Mouse (Mus musculus): ENCODE data around the gene Ptges. TPM values are rescaled to one million over a fixed set of nuclear protein-coding genes. Genes with fewer than 3 reads are reported as not detected.

Gene Ptges
- total and polyA plus RNA-seq, 3 experiments: not detected

DNA sequence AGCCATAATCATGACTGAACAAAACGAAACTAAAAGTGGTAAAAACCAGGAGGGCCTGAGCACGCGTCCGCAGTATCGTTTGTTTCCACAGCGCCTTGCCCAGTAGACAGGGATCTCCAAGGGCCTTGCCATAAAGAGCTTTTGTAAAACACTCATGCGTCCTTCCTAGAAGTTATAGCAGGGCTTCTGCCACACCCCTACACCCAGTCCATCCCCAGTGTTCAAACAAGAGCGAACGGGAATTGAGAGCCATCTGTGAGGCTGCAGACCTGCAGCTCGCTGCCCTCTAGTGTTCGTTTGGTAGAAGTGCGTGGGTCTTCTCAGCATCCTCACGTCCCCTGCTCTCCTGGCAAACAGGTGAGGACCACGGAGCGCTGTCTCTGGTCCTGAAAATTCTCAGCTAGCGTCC, 12.9 kb upstream of the Ptges start:
- H3K9ac ChIP-seq (ENCODE audit: control insufficient read depth, low read depth, low read length, poor library complexity, severe bottlenecking): peak overlapping the region; percentile 51
- H3K9me3 ChIP-seq (replicated peaks; ENCODE audit: insufficient read depth, low read length): no peaks in the 10 kb centered on the region
- peak; percentile 93 for DNase-seq (ENCODE audit: low read depth, low spot score)
- peak overlapping the region; percentile 3; the same call in 1 of the 2 replicates for H3K27ac ChIP-seq (ENCODE audit: control insufficient read depth, low read depth, low read length)
- peaks cover 0 to 4% of the 10 kb centered on the region in 2 experiments; a peak in 2 of 4 replicates for H3K4me1 ChIP-seq (ENCODE audit: control insufficient read depth in 1 of 2, insufficient read depth in 2 of 2, low read length in 2 of 2)
- H3K27me3 ChIP-seq (ENCODE audit: control insufficient read depth in 1 of 2, insufficient read depth in 2 of 2, low read length in 2 of 2): peaks cover 7 to 9% of the 10 kb centered on the region in 2 experiments
- no peaks in the 10 kb centered on the region; the same call in 1 of the 2 replicates for H3K79me2 ChIP-seq (ENCODE audit: control insufficient read depth, insufficient read depth, low read length, poor library complexity)
- peak overlapping the region; percentile 62 to 82 for H3K4me3 ChIP-seq (ENCODE audit: control insufficient read depth in 1 of 2, insufficient read depth in 1 of 2, low read depth in 2 of 2, low read length in 2 of 2)
- H3K36me3 ChIP-seq (ENCODE audit: control insufficient read depth in 1 of 2, insufficient read depth in 2 of 2, low read length in 2 of 2): peaks cover 0 to 7% of the 10 kb centered on the region in 2 experiments; a peak in 1 of 4 replicates
- TF ChIP-seq ZKSCAN1 (IDR thresholded peaks at IDR 0.05; ENCODE audit: low read depth, low read length): no peak
- no peak for TF ChIP-seq USF1 (IDR thresholded peaks at IDR 0.05; ENCODE audit: low read depth, low read length)
- TF ChIP-seq MAX (IDR thresholded peaks at IDR 0.05; ENCODE audit: low read length): no peak; the same call in 1 of the 2 replicates
- peak; percentile 68; the same call in 1 of the 2 replicates for TF ChIP-seq TBP (IDR thresholded peaks at IDR 0.05; ENCODE audit: low read depth, low read length)
- TF ChIP-seq BHLHE40 (IDR thresholded peaks at IDR 0.05; ENCODE audit: borderline replicate concordance, low read depth, low read length): no peak
- no peak for TF ChIP-seq MAFK (IDR thresholded peaks at IDR 0.05; ENCODE audit: borderline replicate concordance, low read depth, low read length)
- TF ChIP-seq POLR2AphosphoS2 (IDR thresholded peaks at IDR 0.05; ENCODE audit: low read length): no peak
- no peak for TF ChIP-seq POLR2AphosphoS5 (IDR thresholded peaks at IDR 0.05; ENCODE audit: borderline replicate concordance, low read depth, low read length)
- no peak for TF ChIP-seq TAL1 (IDR thresholded peaks at IDR 0.05; ENCODE audit: low read length)
- TF ChIP-seq RCOR1 (IDR thresholded peaks at IDR 0.05; ENCODE audit: low read depth, low read length): peak; percentile 62
- TF ChIP-seq SIN3A (IDR thresholded peaks at IDR 0.05; ENCODE audit: low read length): peak; percentile 95
- peak; percentile 57 for TF ChIP-seq RAD21 (IDR thresholded peaks at IDR 0.05; ENCODE audit: low read depth, low read length)
- TF ChIP-seq CHD2 (IDR thresholded peaks at IDR 0.05; ENCODE audit: low read length): no peak
- no peak for TF ChIP-seq NELFE (IDR thresholded peaks at IDR 0.05; ENCODE audit: low read depth, low read length)
- TF ChIP-seq CTCF (IDR thresholded peaks at IDR 0.05 in 2 of 3, conservative IDR thresholded peaks at IDR 0.05 in 1 of 3; ENCODE audit: control insufficient read depth in 1 of 3, insufficient read depth in 1 of 3, low read depth in 2 of 3, low read length in 3 of 3, poor library complexity in 1 of 3, severe bottlenecking in 1 of 3): peak; percentile 88 to 94 (median 89)
- no peak for TF ChIP-seq EP300 (IDR thresholded peaks at IDR 0.05; ENCODE audit: low read depth in 1 of 2, low read length in 2 of 2)
- no peak for TF ChIP-seq CHD1 (IDR thresholded peaks at IDR 0.05; ENCODE audit: low read depth, low read length)
- TF ChIP-seq GATA1 (IDR thresholded peaks at IDR 0.05; ENCODE audit: low read depth, low read length): no peak
- TF ChIP-seq TCF12 (IDR thresholded peaks at IDR 0.05; ENCODE audit: low read depth, low read length): peak; percentile 60; the same call in 1 of the 2 replicates
- TF ChIP-seq ZNF384 (IDR thresholded peaks at IDR 0.05; ENCODE audit: low read depth, low read length): no peak
- no peak for TF ChIP-seq UBTF (IDR thresholded peaks at IDR 0.05; ENCODE audit: borderline replicate concordance, insufficient read depth, low read depth, low read length)
- TF ChIP-seq E2F4 (IDR thresholded peaks at IDR 0.05; ENCODE audit: borderline replicate concordance, low read depth, low read length): no peak
- peak; percentile 60; the same call in 1 of the 2 replicates for TF ChIP-seq HCFC1 (IDR thresholded peaks at IDR 0.05; ENCODE audit: low read depth, low read length)
- peak; percentile 64 for TF ChIP-seq SMC3 (IDR thresholded peaks at IDR 0.05; ENCODE audit: low read depth, low read length)
- TF ChIP-seq NRF1 (IDR thresholded peaks at IDR 0.05; ENCODE audit: insufficient read depth, low read depth, low read length, poor library complexity, severe bottlenecking): 0 out of 2 replicates have a peak, but pooled peaks have one; percentile 2
- TF ChIP-seq ETS1 (IDR thresholded peaks at IDR 0.05; ENCODE audit: low read depth, low read length): no peak; the same call in 1 of the 2 replicates
- TF ChIP-seq ELF1 (IDR thresholded peaks at IDR 0.05; ENCODE audit: low read depth, low read length): no peak
- TF ChIP-seq USF2 (IDR thresholded peaks at IDR 0.05; ENCODE audit: borderline replicate concordance in 1 of 2, insufficient read depth in 1 of 2, low read depth in 1 of 2, low read length in 2 of 2): no peak
- no peak for TF ChIP-seq MEF2A (IDR thresholded peaks at IDR 0.05; ENCODE audit: extremely low read depth, insufficient replicate concordance, low read depth, low read length, poor library complexity, severe bottlenecking)
- TF ChIP-seq MXI1 (IDR thresholded peaks at IDR 0.05; ENCODE audit: low read depth, low read length): peak; percentile 87
- 0 out of 2 replicates have a peak, but pooled peaks have one; percentile 19 for TF ChIP-seq ZC3H11A (IDR thresholded peaks at IDR 0.05; ENCODE audit: low read depth, low read length)
- TF ChIP-seq MAZ (IDR thresholded peaks at IDR 0.05; ENCODE audit: low read depth, low read length): peak; percentile 41; the same call in 1 of the 2 replicates
- no peak; the same call in 1 of the 2 replicates for TF ChIP-seq MYC (IDR thresholded peaks at IDR 0.05; ENCODE audit: low read depth, low read length)
- no peak for TF ChIP-seq GABPA (IDR thresholded peaks at IDR 0.05; ENCODE audit: low read depth, low read length)
- TF ChIP-seq KAT2A (conservative IDR thresholded peaks at IDR 0.05; ENCODE audit: low read depth, low read length): no peak
- no peak for TF ChIP-seq MYB (IDR thresholded peaks at IDR 0.05; ENCODE audit: low read depth, low read length)
- TF ChIP-seq ZMIZ1 (IDR thresholded peaks at IDR 0.05; ENCODE audit: low read depth, low read length): no peak
